Mouse (Mus musculus) adrenal gland, adult (tissue): ENCODE measurements around the gene Ddah1.

Source experiments
- DNase-seq, 2 experiments: peaks; one replicate each; pipeline ENCODE4 v3.0.0; 2022 to 2023; ENCODE audit warnings: low spot score in 1 of 2; ENCODE audit not compliant: inconsistent age in 2 of 2

Gene Ddah1

DNA sequence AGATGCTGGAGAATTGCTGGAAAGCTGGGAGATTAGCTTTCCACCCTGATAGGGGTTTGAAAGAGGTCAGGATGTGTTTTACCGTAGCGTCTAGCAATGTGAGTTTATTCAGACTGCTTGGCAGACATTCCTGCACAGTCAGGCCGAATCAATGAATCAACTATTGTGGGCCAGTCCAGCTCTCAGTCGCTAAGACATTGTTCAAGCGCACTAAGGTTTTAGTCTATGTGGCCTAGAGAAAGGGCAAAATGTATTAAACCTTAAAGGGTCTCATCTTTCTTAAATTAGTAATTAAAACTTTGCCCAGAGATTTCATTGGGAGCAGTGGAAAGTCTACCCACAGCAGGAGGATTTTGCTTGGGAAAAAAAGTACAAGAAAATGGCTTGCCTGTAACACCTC is 48.0 kb downstream of the Ddah1 start:
- DNase-seq, result no peak

DNA sequence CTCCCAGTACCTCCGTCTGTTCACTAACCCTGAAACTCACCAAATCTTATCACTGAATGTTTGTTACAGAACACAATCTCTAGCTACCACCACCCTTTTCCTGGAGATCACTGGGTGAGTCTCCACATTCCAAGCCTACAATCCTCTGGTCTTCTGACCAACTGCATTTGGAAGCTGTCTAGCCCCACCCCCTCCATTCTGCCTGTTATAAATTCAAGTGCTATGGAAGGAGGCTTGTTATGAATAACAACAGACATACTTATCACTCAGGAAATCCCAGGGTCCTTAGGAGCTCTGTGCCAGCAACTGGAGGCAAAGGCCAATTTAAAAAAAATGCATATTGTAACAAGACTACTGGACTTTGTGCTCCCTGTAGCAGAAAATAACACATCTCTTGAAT is 58.3 kb downstream of the Ddah1 start:
- DNase-seq, result no peak

DNA sequence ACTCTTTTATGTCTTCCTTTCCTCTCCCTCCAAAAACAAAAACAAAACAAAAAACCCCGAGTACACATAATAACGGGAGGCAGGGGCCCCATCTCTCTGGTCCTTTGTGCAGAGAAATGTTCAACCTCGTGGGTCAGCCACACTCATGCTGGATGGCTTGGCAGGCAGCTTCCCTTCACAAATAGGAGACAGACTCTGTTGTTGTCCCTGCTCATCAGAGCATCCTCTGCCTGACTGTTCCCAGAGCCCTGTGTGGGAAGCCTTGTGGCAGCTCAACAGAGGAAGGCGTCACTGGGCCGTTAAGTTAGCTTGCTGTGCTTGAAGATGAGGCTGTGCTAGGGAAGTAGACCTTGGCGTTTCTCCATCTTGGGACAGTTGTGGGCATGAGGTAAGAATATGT is 58.8 kb downstream of the Ddah1 start:
- no peak for DNase-seq

DNA sequence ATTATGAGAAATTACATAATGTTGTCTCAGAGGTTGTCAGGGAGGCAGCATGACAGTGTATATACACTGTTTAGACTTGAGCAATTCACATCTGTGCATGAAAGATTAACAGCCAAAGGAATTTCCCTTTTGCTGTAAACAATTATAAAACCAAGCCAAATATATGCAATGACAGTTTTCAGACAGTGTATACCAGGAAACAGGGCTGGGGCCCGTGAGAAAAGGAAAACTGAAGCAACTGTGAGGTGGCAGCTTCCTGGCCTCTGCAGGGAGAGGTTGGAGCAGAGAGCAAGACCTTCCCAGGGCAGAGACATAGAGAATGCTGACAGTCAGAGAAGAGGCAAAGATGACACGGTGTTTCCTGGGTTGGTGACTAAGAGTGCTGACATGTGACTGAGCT is 62.0 kb downstream of the Ddah1 start:
- no peak for DNase-seq

DNA sequence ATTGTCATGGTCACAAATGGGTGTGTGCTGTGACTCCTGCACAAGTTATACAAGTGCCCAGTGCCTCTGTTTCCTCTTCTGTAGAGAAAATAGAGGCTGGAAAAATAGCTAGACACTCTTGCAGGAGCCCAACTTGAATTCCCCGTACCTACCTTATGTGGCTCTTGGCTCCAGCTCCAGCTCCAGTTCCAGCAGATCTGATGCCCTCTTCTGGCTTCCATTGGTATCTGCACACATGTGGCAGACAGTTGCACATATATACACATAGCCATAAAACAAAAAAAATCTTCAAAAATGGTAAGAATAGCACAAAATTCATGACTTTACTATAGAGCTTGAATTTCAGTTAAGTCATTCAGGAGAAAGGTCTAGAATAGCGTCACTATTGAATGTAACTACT is 62.5 kb downstream of the Ddah1 start:
- DNase-seq, result no peak

- DNase-seq, result no peak
Measured at GRCm38 (mm10) chr3:145822201-145822600, 63.7 kb downstream of the Ddah1 start.

- no peak for DNase-seq
Measured at GRCm38 (mm10) chr3:145823661-145824060, 65.2 kb downstream of the Ddah1 start.

DNA sequence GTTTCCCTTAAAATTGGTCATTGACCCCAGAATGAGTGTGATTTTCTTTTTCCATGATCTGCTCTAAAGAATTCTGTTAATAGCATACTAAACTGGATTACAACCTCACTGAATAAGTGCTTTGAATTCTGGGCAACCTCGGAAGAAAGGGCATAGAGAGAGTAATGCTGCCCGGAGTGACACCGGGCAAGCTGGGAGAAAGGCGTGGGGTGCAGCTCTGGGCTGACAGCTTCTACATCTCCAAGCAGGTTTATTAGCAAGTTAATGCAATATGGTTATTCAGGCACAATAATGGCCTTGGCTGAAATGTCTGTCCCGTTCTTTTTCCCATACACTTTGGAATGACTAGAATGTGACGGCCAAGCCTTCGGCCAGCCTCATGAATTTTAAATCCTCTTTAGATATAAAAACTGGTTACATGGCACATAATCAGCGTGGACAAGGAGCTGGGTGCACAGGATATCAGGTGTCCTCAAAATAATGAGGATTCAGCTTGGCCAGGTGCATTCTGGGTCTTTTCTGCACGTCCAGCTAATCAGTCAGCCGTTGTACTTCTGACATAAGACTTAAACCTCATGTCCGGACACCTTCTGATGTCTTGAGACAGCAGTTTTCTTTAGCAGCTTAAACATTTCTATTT is 67.1 kb downstream of the Ddah1 start:
- no peak for DNase-seq

- peak; percentile 46 to 83 for DNase-seq
Measured at GRCm38 (mm10) chr3:145827191-145828045, 68.9 kb downstream of the Ddah1 start.

GRCm38 (mm10) chr3:145828906-145829305 is 70.4 kb downstream of the Ddah1 start:
- DNase-seq, result no peak

GRCm38 (mm10) chr3:145833948-145834538 is 75.6 kb downstream of the Ddah1 start:
- peak in 1 of 2 experiments; percentile 30 for DNase-seq

GRCm38 (mm10) chr3:145838281-145838680 is 79.8 kb downstream of the Ddah1 start:
- DNase-seq, result no peak

GRCm38 (mm10) chr3:145841961-145842710 is 83.7 kb downstream of the Ddah1 start:
- no peak for DNase-seq

GRCm38 (mm10) chr3:145843836-145844235 is 85.4 kb downstream of the Ddah1 start:
- DNase-seq, result peak in 1 of 2 experiments; percentile 35

DNA sequence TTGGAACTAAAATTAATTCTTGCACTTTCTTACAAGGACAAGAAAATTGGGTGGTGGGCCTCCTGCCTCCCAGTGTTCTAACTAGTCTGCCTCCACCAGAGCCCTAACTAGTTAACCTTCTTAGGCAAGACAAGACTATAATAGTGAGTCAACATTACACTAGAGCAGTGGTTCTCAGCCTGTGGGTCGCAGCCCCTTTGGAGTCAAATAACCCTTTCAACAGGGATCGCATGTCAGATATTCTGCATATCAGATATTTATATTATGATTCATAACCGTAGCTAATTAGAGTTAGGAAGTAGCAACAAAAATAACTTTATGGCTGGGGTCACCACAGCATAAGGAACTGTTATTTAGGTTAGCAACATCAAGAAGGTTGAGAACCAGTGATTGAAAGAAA is 86.4 kb downstream of the Ddah1 start:
- no peak for DNase-seq

DNA sequence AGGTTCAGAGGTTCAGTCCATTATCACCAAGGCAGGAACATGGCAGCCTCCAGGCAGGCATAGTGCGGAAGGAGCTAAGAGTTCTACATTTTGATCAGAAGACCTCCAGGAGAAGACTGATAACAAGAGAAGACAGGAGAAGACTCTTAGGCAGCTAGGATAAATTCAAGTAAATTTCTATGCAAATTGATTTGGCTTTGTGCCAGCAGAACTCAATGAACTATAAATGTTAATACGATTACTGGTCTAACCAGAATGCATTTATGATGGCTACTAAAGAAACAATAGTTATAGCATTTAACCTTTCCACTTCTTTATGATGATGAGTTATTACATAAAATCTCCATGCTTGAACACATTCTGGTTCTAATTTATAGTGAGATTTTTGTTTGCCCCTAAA is 87.8 kb downstream of the Ddah1 start:
- no peak for DNase-seq

DNA sequence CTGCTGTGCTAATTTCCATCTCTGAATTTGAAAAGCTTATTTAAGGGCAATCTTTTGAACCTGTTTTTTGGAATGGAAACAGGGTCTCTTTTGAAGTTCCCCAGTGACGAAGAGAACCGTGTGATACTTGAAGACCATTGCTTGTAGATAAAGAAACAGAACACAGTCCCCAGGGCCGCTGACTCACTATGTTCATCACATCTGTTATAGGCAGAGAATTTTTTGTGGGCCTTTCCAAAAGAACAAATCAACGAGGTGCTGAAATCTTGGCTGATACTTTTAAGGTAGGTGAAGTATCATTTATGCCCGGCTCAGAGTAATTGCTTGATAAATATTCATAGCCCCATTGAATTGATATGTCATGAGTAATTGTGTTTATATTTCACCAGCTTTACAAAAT is 93.6 kb downstream of the Ddah1 start:
- DNase-seq, result no peak

DNA sequence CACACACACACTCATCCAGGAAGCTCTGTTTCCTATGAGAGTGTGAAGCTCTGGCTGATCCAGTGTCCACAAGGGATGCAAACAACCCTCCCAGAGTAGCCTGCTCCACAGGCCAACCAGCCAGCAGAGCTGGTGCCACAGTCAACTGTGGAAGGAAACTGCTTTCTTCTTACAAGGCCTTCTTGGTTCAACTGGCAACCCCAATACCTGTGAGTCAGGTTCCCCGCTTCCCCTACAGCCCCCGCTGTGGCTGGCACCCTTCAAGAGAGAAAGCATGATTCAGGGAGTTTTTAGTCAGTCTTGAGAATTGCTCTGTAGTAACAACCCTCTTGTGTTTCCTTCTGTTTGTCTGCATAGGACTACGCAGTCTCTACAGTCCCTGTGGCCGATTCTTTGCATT is 94.3 kb downstream of the Ddah1 start:
- no peak for DNase-seq

DNA sequence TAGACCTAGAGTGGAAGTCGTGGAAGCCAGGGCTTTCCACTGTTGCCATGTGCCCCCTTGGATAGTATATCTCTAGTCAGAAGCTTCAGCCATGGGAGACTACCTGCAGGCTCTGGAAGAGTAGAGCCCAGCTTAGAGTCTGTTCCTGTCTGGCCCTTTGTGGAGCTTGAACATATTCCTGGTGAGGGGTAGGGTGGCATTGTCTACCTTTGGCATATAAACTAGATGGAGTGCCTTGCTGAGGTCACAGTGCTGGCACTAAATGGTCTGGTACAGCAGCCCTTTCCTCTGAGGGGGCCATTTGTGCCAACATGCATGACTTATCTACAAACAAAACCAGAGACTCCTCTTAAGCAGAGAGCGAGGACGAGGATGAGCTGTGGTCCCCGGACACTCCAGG is 95.2 kb downstream of the Ddah1 start:
- DNase-seq, result no peak

GRCm38 (mm10) chr3:145854427-145854826 is 96.0 kb downstream of the Ddah1 start:
- DNase-seq, result no peak

DNA sequence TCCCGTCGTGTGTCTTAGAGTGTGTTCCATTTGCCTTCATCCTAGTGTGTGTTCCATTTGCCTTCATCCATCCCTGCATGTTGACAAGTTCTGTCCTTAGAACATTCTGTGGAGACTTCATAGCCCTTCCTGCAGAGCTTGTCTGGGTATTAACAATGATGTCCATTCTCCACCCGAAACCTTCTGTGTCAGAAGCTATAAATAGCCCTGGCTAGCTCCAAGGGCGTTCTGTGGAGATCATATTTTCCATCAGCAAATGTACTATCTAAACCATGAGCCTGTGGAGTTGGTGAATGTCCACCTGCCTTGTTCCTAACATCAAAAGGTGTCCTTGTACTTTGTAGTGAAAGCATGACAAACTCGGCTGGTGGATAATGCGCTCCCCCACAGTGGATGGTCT is 96.8 kb downstream of the Ddah1 start:
- DNase-seq, result peak; percentile 16 to 50
